Comparison of ENCODE assay signal across 10 mouse cellular contexts in the genomic region with DNA sequence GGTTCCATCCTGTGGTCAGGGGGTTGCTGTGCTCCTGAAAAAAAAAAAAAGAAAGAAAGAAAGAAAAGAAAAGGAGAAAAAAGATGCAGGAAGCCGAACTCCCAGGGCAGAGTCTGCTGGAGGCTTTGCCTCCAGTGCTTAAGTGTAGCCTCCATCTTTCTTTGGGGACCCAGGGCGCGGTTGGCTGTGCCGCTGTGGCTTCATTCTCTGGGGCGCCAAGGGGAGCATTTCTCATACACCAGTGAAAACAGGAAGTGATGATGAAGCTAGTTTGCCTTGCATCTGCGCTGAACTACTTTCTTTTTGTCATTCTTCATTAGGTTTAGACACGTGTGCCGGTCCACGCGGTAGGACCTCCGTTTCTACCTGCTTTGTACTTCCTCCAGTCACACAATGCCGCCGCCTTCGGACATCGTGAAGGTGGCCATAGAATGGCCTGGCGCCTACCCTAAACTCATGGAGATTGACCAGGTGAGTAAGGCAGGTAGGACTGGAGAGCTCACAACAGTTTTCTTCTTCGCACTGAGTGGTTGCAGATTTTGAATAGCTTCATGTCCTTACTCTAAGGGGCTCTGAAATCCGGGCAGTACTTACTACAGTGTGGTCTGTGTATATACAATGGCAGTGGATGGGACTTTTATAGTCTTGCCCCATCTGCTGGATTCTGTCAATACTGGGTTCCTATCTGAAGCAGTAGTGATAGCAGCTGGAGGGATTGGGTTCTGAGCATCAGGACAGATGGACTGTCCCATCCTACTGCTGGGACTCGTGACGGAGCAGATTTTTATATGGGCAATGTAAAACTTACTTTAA.
A peak's percentile ranks its signal among the peaks of the same experiment; 100 is the strongest.
DNase-seq lines count a peak whose midpoint lies in the region; ATAC-seq and TF ChIP-seq lines count a peak whose summit lies in the region.
"Had no signal": no experiment of that assay in that cellular context is flagged by ENCODE, and none has a peak within 500 bp of the region (broad histone marks: within the 10 kb centered on the region; RNA-seq: fewer than 3 reads in every experiment).

No protein-coding gene starts in this region.

- H3K36me3 ChIP-seq in heart, adult 2 months (ENCODE audit: control insufficient read depth, insufficient read depth, low read length) = peaks cover 7% of the 10 kb centered on the region; the same call in 1 of the 2 replicates
- H3K36me3 ChIP-seq: neural tube, embryonic 12.5 days had no signal

- no peak for TF ChIP-seq EP300 in heart, adult 2 months (IDR thresholded peaks at IDR 0.05; ENCODE audit: insufficient read depth, low read depth, low read length)

- DNase-seq in heart, adult 2 months = peak; percentile 36 to 63
- DNase-seq in heart, postnatal 36 days = no peak
- no peak for DNase-seq in lung, adult 2 months
- peak; percentile 64 to 76 for DNase-seq in spleen, postnatal 4 days (ENCODE audit: low spot score in 2 of 2)
- DNase-seq in embryo, embryonic 10.5 days (ENCODE audit: low spot score) = no peak
- DNase-seq in right cerebral cortex, postnatal 25 days = no peak
- no peak for DNase-seq in right cerebral cortex, adult 2 months (ENCODE audit: low spot score in 2 of 2)

- H3K4me1 ChIP-seq in heart, adult 2 months (ENCODE audit: control insufficient read depth, insufficient read depth, low read length) = peaks cover 33% of the 10 kb centered on the region
- H3K4me1 ChIP-seq in lung, adult 2 months (ENCODE audit: control insufficient read depth, insufficient read depth, low read length) = peaks cover 28% of the 10 kb centered on the region

- peak; percentile 36 for TF ChIP-seq CTCF in heart, adult 2 months (IDR thresholded peaks at IDR 0.05)
- TF ChIP-seq CTCF in lung, adult 2 months (IDR thresholded peaks at IDR 0.05; ENCODE audit: insufficient read depth, low read length) = no peak; the same call in 1 of the 2 replicates

- no peak for TF ChIP-seq POLR2A in heart, adult 2 months (IDR thresholded peaks at IDR 0.05; ENCODE audit: insufficient read depth, low read depth, low read length)
- no peak for TF ChIP-seq POLR2A in lung, adult 2 months (IDR thresholded peaks at IDR 0.05; ENCODE audit: borderline replicate concordance, extremely low read depth, low read depth, low read length)

- no peaks in the 10 kb centered on the region for H3K27me3 ChIP-seq in heart, adult 2 months (ENCODE audit: control insufficient read depth, insufficient read depth, low read length)
- H3K27me3 ChIP-seq: neural tube, embryonic 12.5 days; Patski had no signal

- intact Hi-C loops in heart, adult 2 months (cut with DNase I) = loop anchor here (2.0 to 5.0 kb wide), 2 partner anchors 87 to 94 kb away; a partner anchor contains a TSS
- intact Hi-C loops in heart, postnatal 36 days (cut with DNase I) = loop anchor here (5.0 kb wide), 1 partner anchor 148 kb away; no protein-coding TSS in a partner anchor

- H3K9ac ChIP-seq in heart, adult 2 months (ENCODE audit: low read depth, low read length) = no peak overlapping the region
- H3K9ac ChIP-seq: neural tube, embryonic 12.5 days had no signal

- 65% methylated on average over 20 of the region's 20 CpGs for WGBS in heart, adult 2 months
- WGBS in lung, adult 2 months = 54% methylated on average over 20 of the region's 20 CpGs

- H3K27ac ChIP-seq in heart, adult 2 months = peak overlapping the region; percentile 61
- H3K27ac ChIP-seq: neural tube, embryonic 12.5 days had no signal

- peak; percentile 48 for ATAC-seq in common myeloid progenitor, adult 5-6 weeks (replicated peaks; ENCODE audit: low read depth, poor library complexity, severe bottlenecking)
- ATAC-seq: Patski had no signal

- 0 out of 2 replicates have a peak overlapping the region, but pooled peaks have one; percentile 17 for H3K4me3 ChIP-seq in heart, adult 2 months
- H3K4me3 ChIP-seq in lung, adult 2 months (replicated peaks; ENCODE audit: extremely low read depth, low read depth, low read length) = peak overlapping the region; percentile 61
- H3K4me3 ChIP-seq: neural tube, embryonic 12.5 days had no signal

- H3K79me2 ChIP-seq in heart, adult 2 months (replicated peaks; ENCODE audit: control insufficient read depth, insufficient read depth, low read length) = no peaks in the 10 kb centered on the region

Comparison
In these comparisons a context has a peak if more than half of its experiments do, and no peak if none do; other contexts are left out.
1. DNase-seq: peak in heart, adult 2 months (2 of 2) and spleen, postnatal 4 days (2 of 2); none in heart, postnatal 36 days (0 of 2), lung, adult 2 months (single experiment), embryo, embryonic 10.5 days (single experiment), right cerebral cortex, postnatal 25 days (single experiment) and right cerebral cortex, adult 2 months (0 of 2).